Mouse (Mus musculus) MEL (cell line): Measurements from ENCODE around the gene Fgfr2. TPM values are rescaled to one million over a fixed set of nuclear protein-coding genes. Genes with fewer than 3 reads are reported as not detected.

Experiments
- DNase-seq: peaks from one replicate; pipeline ENCODE4 v3.0.0; 2011; ENCODE audit warnings: low read depth, low spot score
- H3K27ac ChIP-seq: 2 replicates; pipeline ENCODE4 v1.5.1; 2012; ENCODE audit warnings: low read depth, mild to moderate bottlenecking, control low read depth, low read length, moderate library complexity; ENCODE audit not compliant: control insufficient read depth
- H3K27me3 ChIP-seq, 2 experiments: fragments of 150-350 bp in 1 of 2; sonication (generic) in 1 of 2; 2 replicates each; pipeline ENCODE4 v1.6.1; 2012; ENCODE audit warnings: low read length in 2 of 2, mild to moderate bottlenecking in 2 of 2, improper control_type of control experiment in 1 of 2, moderate library complexity in 1 of 2; ENCODE audit not compliant: insufficient read depth in 2 of 2, control insufficient read depth in 1 of 2
- H3K36me3 ChIP-seq, 2 experiments: 2 replicates each; pipeline ENCODE4 v1.6.1; 2012 to 2014; ENCODE audit warnings: low read length in 2 of 2, improper control_type of control experiment in 1 of 2, inconsistent platforms in 1 of 2, mild to moderate bottlenecking in 1 of 2; ENCODE audit not compliant: insufficient read depth in 2 of 2, control insufficient read depth in 1 of 2
- H3K4me1 ChIP-seq, 2 experiments: fragments of 150-350 bp in 1 of 2; sonication (generic) in 1 of 2; 2 replicates each; pipeline ENCODE4 v1.6.1; 2012; ENCODE audit warnings: low read length in 2 of 2, improper control_type of control experiment in 1 of 2, mild to moderate bottlenecking in 1 of 2; ENCODE audit not compliant: insufficient read depth in 2 of 2, control insufficient read depth in 1 of 2
- H3K4me3 ChIP-seq, 2 experiments: fragments of 150-350 bp in 1 of 2; sonication (generic) in 1 of 2; 2 replicates each; pipeline ENCODE4 v1.5.1; 2012; ENCODE audit warnings: low read depth in 2 of 2, low read length in 2 of 2, mild to moderate bottlenecking in 2 of 2, moderate library complexity in 2 of 2, control low read depth in 1 of 2, improper control_type of control experiment in 1 of 2; ENCODE audit not compliant: control insufficient read depth in 1 of 2, insufficient read depth in 1 of 2
- H3K79me2 ChIP-seq: 2 replicates; pipeline ENCODE4 v1.6.1; 2012; ENCODE audit warnings: mild to moderate bottlenecking, low read length, moderate library complexity; ENCODE audit not compliant: control insufficient read depth, poor library complexity, insufficient read depth
- H3K9ac ChIP-seq: 2 replicates; pipeline ENCODE4 v1.6.1; 2012; ENCODE audit warnings: low read depth, mild to moderate bottlenecking, control low read depth, low read length, moderate library complexity; ENCODE audit not compliant: control insufficient read depth, poor library complexity, severe bottlenecking
- H3K9me3 ChIP-seq: fragments of 150-350 bp; sonication (generic); replicated peaks from 2 replicates; pipeline ENCODE4 v1.6.1; 2012; ENCODE audit warnings: mild to moderate bottlenecking, low read length, improper control_type of control experiment, moderate library complexity; ENCODE audit not compliant: insufficient read depth
- CHD2 ChIP-seq: IDR thresholded peaks from 2 replicates; pipeline ENCODE4 v1.6.1; 2011; ENCODE audit warnings: low read length, improper control_type of control experiment
- CTCF ChIP-seq, 3 experiments: IDR thresholded peaks in 2 of 3; conservative IDR thresholded peaks in 1 of 3; 2 replicates each; pipeline ENCODE4 v1.5.1; 2011 to 2012; ENCODE audit warnings: low read length in 3 of 3, low read depth in 2 of 3, mild to moderate bottlenecking in 2 of 3, improper control_type of control experiment in 1 of 3, inconsistent platforms in 1 of 3, mixed read lengths in 1 of 3, moderate library complexity in 1 of 3; ENCODE audit not compliant: control insufficient read depth in 1 of 3, insufficient read depth in 1 of 3, poor library complexity in 1 of 3, severe bottlenecking in 1 of 3
- GABPA ChIP-seq: IDR thresholded peaks from 2 replicates; pipeline ENCODE4 v1.6.1; 2012; ENCODE audit warnings: low read depth, mild to moderate bottlenecking, inconsistent platforms, low read length, improper control_type of control experiment, moderate library complexity
- GATA1 ChIP-seq: IDR thresholded peaks from 2 replicates; pipeline ENCODE4 v1.6.1; 2011; ENCODE audit warnings: low read depth, low read length, improper control_type of control experiment
- JUND ChIP-seq: IDR thresholded peaks from 2 replicates; pipeline ENCODE4 v1.6.1; 2011; ENCODE audit warnings: low read depth, mild to moderate bottlenecking, improper control_type of control experiment, low read length
- MAX ChIP-seq: IDR thresholded peaks from 2 replicates; pipeline ENCODE4 v1.6.1; 2011; ENCODE audit warnings: low read length, improper control_type of control experiment
- MEF2A ChIP-seq: IDR thresholded peaks from 2 replicates; pipeline ENCODE4 v1.6.1; 2014; ENCODE audit warnings: low read depth, mild to moderate bottlenecking, inconsistent platforms, low read length, improper control_type of control experiment; ENCODE audit not compliant: poor library complexity, insufficient replicate concordance, severe bottlenecking; ENCODE audit errors: extremely low read depth
- MXI1 ChIP-seq: IDR thresholded peaks from 2 replicates; pipeline ENCODE4 v1.6.1; 2011; ENCODE audit warnings: mild to moderate bottlenecking, low read depth, low read length, improper control_type of control experiment
- NRF1 ChIP-seq: IDR thresholded peaks from 2 replicates; pipeline ENCODE4 v1.6.1; 2014; ENCODE audit warnings: low read depth, mild to moderate bottlenecking, inconsistent platforms, low read length, improper control_type of control experiment, moderate library complexity; ENCODE audit not compliant: poor library complexity, insufficient read depth, severe bottlenecking
- POLR2A ChIP-seq, 2 experiments: IDR thresholded peaks; 2 replicates each; pipeline ENCODE4 v1.6.1; 2011 to 2012; ENCODE audit warnings: low read length in 2 of 2, mild to moderate bottlenecking in 2 of 2, control low read depth in 1 of 2, improper control_type of control experiment in 1 of 2, low read depth in 1 of 2, moderate library complexity in 1 of 2; ENCODE audit not compliant: control insufficient read depth in 1 of 2, insufficient read depth in 1 of 2, poor library complexity in 1 of 2
- RAD21 ChIP-seq: IDR thresholded peaks from 2 replicates; pipeline ENCODE4 v1.6.1; 2011; ENCODE audit warnings: mild to moderate bottlenecking, low read depth, low read length, improper control_type of control experiment
- RCOR1 ChIP-seq: IDR thresholded peaks from 2 replicates; pipeline ENCODE4 v1.6.1; 2012; ENCODE audit warnings: low read depth, mild to moderate bottlenecking, inconsistent platforms, low read length, improper control_type of control experiment
- SIN3A ChIP-seq: IDR thresholded peaks from 2 replicates; pipeline ENCODE4 v1.6.1; 2012; ENCODE audit warnings: low read length, improper control_type of control experiment, inconsistent platforms
- TBP ChIP-seq: IDR thresholded peaks from 2 replicates; pipeline ENCODE4 v1.8.0; 2011; ENCODE audit warnings: low read depth, low read length, improper control_type of control experiment
- USF1 ChIP-seq: IDR thresholded peaks from 2 replicates; pipeline ENCODE4 v1.6.1; 2014; ENCODE audit warnings: low read depth, mild to moderate bottlenecking, inconsistent platforms, low read length, improper control_type of control experiment, moderate library complexity
- ZMIZ1 ChIP-seq: IDR thresholded peaks from 2 replicates; pipeline ENCODE4 v1.6.1; 2012; ENCODE audit warnings: low read depth, mild to moderate bottlenecking, inconsistent platforms, low read length, improper control_type of control experiment, moderate library complexity
- ZNF384 ChIP-seq: IDR thresholded peaks from 2 replicates; pipeline ENCODE4 v1.6.1; 2012; ENCODE audit warnings: low read depth, mild to moderate bottlenecking, inconsistent platforms, low read length, improper control_type of control experiment
- polyA plus RNA-seq, 2 experiments: library from polyadenylated mRNA; stranded (reverse) in 1 of 2; unstranded in 1 of 2; fragments of >175 nt in 1 of 2; fragments of >200 nt in 1 of 2; gene quantifications; 2 replicates each; pipeline versions ENCODE4 v1.2.1 to v1.2.4; 2012; ENCODE audit warnings: low replicate concordance in 2 of 2, low read depth in 1 of 2; ENCODE audit not compliant: insufficient read length in 2 of 2, insufficient read depth in 1 of 2, missing spikeins in 1 of 2
- total RNA-seq: library from RNA; depleted of rRNA; stranded (reverse); fragments of 300-350 nt; gene quantifications from 2 replicates; pipeline ENCODE4 v1.2.3, GENCODE M21; 2012

Fgfr2 gene
- total and polyA plus RNA-seq, 3 experiments, result not detected

- TF ChIP-seq MEF2A, result no peak
Observed at GRCm38 (mm10) chr7:132858043-132858608, 265.0 kb downstream of the Fgfr2 start (continued).

GRCm38 (mm10) chr7:132856083-132856482 lies 267.1 kb downstream of the Fgfr2 start:
- Histone ChIP-seq H3K27me3 (no peaks in the 10 kb centered on the region), H3K9me3 (no peaks in the 10 kb centered on the region), H3K9ac (no peak overlapping the region), H3K27ac (no peak overlapping the region), H3K4me3 (no peak overlapping the region), H3K4me1 (peaks cover 9 to 12% of the 10 kb centered on the region in 2 experiments)
- DNase-seq, result peak; percentile 51
- peak; percentile 52; the same call in 1 of the 2 replicates for TF ChIP-seq SIN3A
- TF ChIP-seq RCOR1, result peak; percentile 23; the same call in 1 of the 2 replicates
- TF ChIP-seq CTCF (IDR thresholded peaks at IDR 0.05 in 2 of 3, conservative IDR thresholded peaks at IDR 0.05 in 1 of 3; ENCODE audit: control insufficient read depth in 1 of 3, insufficient read depth in 1 of 3, low read depth in 2 of 3, low read length in 3 of 3, poor library complexity in 1 of 3, severe bottlenecking in 1 of 3), result no peak
- no peak for TF ChIP-seq POLR2A (IDR thresholded peaks at IDR 0.05; ENCODE audit: control insufficient read depth in 1 of 2, insufficient read depth in 1 of 2, low read depth in 1 of 2, low read length in 2 of 2, poor library complexity in 1 of 2)
- peak; percentile 34; the same call in 1 of the 2 replicates for TF ChIP-seq GATA1
- 0 out of 2 replicates have a peak, but pooled peaks have one; percentile 32 for TF ChIP-seq ZNF384
- peak; percentile 40; the same call in 1 of the 2 replicates for TF ChIP-seq MXI1
- TF ChIP-seq, all 39 proteins: peak for 5
- peaks cover 0 to 26% of the 10 kb centered on the region in 2 experiments; a peak in 2 of 4 replicates for H3K36me3 ChIP-seq
- peaks cover 13% of the 10 kb centered on the region for H3K79me2 ChIP-seq

DNA sequence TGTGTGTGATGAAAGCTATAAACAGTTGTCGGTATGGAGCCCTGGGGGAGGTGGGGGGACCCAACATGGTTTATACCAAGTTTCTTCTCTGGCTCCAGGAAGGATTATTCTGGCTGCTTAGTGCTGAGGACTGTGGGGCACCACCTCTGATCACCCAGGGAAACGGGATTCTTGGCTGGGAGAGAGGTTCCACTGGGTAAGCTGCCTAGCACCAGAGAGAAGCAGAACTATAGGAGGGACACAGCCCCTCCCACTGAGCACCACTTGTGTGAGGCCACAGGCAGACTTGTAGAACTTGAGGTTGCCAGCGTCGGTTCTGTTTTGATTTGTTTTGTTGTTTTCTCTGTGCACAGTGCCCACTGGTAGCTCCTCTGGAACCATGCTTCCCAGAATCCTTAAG lies 269.2 kb downstream of the Fgfr2 start:
- peaks cover 8 to 12% of the 10 kb centered on the region in 2 experiments for H3K4me1 ChIP-seq
- H3K27me3 ChIP-seq, result no peaks in the 10 kb centered on the region
- no peak overlapping the region for H3K4me3 ChIP-seq
- H3K79me2 ChIP-seq, result peaks cover 5% of the 10 kb centered on the region
- no peak overlapping the region for H3K27ac ChIP-seq
- H3K9me3 ChIP-seq, result no peaks in the 10 kb centered on the region
- peaks cover 0 to 21% of the 10 kb centered on the region in 2 experiments; a peak in 2 of 4 replicates for H3K36me3 ChIP-seq
- no peak for DNase-seq
- no peak overlapping the region for H3K9ac ChIP-seq
- TF ChIP-seq JUND (no peak), TBP (no peak), ZMIZ1 (no peak), MAX (no peak), NRF1 (no peak), GABPA (no peak), USF1 (no peak), RAD21 (no peak), CHD2 (no peak)
